Mouse (Mus musculus): ENCODE measurements around the gene Car11.
"Not testable (repeated sequence)": the region's sequence is repeated elsewhere in the genome, so short reads cannot be mapped to it uniquely, and the experiment has no call there.

Gene Car11

DNA sequence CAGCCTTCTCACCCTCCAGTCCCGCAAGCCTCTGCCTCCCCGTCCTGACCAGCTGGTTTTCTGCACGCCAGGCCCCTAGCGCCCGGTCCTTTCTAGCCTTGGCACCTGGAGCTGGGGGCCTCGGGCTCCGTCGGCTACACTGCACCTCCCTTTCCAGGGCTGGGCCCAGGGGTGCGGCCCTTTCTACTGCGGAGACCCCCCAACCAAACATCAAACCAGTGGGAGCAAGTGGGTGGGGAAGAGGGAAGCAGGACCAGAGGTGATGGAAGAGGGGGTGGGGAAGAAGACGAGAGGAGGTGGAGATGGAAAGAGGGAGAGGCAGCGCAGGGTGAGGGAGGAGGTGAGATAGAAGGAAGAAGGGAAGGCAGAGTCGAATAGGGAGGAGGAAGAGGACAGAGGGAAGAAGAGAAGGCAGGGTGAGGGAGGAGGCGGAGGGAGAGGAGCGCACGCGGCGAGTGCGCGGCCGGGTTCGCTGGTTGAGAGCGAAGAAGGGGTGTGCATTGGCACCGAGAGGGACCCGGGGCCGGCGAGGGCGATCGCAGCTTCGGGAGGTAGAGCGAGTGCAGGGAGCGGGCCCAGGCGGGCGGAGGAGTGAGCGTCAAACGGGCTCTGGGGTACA, at the start of gene Car11:
Car11 (plus strand) TSS at position 321 of the 619 bp plus-strand sequence.
- no peak for DNase-seq (ENCODE audit: low spot score in 2 of 2)

DNA sequence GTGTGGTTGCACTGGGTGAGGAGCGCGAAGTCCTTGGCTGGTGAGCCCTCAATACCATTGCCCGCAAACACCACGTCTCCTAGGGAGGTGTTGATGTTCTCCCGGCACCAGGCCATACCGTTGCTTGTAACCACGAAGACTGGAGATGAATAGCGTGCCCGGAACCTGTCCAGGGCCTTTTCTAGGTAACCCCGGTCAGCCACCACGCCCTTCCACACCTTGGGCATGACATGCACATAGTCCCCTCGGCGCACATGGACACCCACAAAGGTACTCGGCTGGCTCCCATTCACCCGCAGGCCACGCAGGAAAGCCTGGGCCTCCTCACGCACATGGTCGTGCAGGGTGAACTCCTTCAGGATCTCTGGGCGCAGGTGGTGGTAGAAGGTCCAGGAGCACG, 49.2 kb upstream of the Car11 start:
- not testable (repeated sequence) for DNase-seq (ENCODE audit: low spot score in 2 of 2)

DNA sequence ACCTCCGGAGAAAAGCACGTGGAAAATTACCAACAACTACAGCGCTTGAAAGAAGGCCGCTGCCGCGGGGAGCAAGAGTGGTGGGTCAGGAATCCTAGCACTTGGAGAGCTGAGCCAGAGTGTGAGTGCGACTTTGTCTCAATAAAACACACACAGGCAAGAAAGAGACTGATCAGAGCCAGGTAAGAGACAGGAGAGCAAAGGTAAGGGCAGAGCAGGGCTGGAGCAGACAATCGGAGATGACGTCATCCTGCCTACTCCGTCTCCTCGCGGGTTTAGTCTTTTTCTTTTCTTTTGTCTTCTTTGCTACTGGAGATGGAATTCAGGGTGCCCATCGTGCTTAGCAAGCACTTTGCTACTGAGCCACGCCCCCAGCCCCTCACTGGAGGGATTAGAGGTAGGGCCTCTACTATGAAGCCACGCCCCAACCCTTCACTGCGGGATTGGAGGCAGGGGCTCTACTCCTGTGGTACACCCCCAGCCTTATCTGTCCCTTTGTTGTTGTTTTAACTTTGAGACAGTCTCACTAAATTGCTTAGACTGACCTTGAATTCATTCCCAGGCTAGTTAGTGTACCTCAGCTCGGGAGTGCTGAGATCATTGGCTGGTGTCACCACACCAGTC, 45.1 kb upstream of the Car11 start:
- DNase-seq (ENCODE audit: low spot score in 2 of 2): no peak

DNA sequence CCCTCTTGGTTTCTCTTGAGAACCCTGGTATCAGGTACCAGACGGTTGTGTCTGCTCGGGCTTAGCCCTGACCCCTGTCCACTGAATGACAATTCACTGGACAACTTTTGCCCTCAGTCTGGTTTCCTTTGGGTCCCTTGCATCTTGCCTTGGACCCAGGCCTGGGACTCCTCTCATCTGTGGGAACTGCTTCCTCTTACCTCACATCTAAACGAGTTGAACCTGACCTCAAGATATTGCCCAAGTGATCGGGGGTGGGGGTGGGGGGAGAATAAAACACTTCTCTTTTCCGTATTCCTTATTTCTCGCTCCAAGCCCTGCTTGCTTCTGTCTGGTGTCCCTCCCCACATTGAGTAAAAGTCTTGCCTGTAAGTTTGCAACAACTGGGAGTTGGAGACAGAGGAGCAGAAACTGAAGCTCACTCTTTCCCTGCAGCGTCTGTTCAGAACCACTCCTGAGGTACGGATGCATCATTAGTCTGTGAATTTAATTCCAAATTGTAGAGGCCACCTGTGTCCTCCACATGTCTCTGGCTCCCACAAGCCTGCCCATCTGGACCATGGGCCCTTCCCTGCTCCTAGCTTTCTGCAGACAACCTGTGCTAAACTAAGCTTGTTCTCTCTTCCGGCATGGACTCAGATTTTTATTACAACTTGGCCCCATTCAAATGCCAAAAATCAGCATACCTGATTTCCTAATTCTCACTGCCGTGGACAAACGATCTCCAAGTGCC, 38.7 kb upstream of the Car11 start:
- DNase-seq (ENCODE audit: low spot score in 2 of 2): no peak

DNA sequence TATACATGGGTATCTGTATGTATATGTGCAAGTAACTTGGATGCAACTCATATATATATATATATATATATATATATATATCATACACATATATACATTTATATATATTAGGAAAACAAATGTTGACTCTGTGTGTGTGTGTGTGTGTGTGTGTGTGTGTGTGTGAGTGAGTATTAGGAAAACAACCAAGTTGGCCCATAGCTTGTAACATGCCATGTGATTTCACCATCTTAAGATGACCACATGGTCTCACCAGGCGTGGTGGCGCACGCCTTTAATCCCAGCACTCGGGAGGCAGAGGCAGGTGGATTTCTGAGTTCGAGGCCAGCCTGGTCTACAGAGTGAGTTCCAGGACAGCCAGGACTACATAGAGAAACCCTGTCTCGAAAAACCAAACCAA, 37.9 kb upstream of the Car11 start:
- not testable (repeated sequence) for DNase-seq (ENCODE audit: low spot score in 2 of 2)

DNA sequence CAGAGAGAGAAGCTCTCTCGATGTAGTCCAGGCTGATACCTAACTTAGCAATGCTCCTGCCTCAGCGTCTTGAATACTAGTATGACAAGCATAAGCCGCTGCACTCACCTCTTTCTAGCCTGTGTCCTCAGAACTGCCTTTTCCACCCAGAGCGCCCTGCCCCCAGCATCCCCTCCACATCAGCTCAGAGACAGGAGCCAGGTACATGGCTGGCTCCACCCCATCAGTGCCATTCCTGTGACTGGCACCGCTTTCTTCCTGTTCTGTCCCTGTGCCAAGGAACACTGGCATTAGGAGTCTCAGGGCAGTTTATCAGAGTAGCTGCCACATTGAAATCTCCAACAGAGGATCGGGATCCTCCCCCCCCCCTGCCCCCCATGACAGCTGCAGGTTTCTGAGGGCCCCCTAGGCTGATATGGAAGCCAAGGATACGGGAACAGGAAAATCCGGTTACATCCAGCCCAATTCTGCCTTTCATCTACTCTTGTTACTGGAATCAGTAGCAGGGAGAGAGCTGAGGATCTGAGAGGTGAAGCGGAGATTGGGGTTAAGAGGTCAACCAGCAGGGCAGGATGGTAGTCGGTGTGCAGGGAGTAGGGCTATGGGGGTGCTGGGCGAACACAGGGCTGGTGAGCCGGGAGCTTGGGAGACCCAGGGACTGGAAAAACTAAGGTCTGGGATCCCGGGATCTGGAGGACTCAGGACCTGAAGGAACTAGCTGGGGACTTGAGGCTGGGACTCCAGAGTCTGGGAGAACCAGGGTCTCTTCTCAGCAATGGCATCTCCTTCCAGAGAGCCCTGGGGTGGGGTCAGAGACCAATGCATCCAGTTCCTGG, 34.1 kb upstream of the Car11 start:
- DNase-seq (ENCODE audit: low spot score in 2 of 2): no peak

DNA sequence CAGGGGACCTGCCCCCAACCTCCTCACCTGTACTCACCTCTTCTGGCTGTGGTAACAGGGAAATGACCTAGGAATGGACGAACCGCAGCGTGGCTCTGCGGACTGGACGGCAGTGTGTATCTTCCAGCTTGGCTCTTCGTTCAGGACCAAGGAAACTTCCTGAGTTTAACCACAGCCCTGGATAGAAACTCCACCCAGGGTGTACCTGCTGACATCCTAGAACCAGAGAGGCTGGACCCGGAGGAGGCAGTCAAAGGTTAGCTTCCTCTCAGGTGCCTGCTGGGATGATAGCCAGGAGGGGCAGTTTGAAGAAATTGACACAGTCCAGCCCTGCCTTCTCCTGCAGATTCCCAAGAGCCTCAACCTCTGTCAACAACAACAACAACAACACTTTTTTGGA, 33.5 kb upstream of the Car11 start, which contains the start of gene Fut2:
Fut2 (minus strand) TSS at position 234 of the 400 bp plus-strand sequence.
- DNase-seq (ENCODE audit: low spot score in 2 of 2): no peak

DNA sequence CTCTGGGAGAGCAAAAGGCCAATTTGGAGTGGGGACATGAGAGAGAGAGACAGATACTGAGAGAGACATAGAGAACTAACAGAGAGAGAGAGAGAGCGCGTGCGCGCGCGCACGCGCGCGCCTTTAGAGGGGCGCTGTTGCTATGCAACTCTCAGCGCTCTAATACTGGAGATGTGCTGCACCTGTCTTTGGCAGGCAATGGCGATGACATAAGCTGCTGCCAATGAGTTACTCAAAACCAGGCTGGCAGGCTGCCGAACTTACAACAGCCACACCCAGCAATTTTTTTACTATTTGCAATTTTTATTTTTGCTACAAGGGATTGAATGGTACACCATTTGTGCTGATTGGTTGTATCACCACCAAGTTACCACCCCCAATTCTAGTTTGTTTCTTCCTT, 31.9 kb upstream of the Car11 start:
- no peak for DNase-seq (ENCODE audit: low spot score in 2 of 2)

DNA sequence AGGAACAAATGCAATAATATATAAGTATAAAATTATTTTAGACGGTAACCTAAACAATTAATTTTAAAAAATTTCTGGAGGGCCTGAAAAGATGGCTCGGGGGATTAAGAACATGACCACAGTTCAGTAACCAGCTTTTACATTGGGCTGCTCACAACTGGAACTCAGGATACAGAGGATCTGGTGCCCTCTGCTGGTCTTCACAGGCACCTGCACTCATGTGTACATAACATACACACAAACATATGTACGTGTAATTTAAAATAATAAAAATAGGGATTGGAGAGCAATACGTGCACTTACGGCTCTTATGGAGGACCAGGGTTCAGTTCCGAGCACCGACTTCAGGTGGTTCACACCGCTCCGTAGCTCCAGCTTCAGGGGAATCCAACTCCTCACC, 30.7 kb upstream of the Car11 start:
- DNase-seq (ENCODE audit: low spot score in 2 of 2): no peak

DNA sequence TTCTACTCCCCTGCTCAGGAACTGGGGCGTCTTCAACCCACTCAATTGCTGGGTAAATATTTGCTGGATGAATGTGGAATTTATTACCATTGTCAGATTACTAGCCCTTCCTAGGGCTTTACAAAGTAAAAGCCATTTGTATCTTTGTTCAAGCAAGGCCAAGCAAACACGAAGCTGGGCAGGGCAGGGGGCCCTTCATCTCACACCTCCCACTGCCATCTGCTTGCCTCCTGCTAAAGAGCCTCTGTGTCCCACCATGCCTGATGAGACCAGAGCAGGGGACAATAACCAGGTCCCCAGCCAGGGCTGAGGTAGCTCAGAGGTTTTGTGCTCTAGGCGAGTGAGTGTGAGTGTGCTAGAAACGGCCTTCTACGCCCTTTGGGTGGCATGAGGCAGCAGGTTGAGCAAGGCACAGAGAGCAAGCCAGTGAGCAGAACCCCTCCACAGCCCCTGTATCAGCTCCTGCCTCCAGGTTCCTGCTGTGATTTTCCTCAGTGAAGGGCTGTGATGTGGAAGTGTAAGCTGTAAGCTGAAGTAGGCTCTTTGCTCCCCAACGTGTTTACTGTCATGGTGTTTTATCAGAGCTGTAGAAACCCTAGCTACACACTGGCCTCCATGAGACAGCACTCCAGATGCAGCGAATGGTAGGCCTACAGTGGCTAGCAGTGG, 21.9 kb upstream of the Car11 start:
- no peak for DNase-seq (ENCODE audit: low spot score in 2 of 2)

DNA sequence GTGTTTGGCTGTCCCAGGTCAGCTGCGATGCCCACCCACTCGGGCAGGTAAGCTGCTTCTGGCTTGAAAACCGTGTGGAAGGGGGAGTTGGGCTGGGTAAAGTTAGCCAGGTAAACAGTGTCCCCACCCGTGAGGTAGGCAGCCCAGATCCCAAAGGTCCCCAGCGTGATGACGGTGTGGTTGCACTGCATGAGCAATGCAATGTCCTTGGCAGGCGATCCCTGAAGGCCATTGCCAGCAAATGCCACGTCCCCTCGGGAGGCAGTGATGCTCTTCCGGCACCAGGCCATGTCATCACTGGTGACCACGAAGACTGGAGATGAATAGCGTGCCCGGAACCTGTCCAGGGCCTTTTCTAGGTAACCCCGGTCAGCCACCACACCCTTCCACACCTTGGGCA, 21.1 kb upstream of the Car11 start:
- no peak for DNase-seq (ENCODE audit: low spot score in 2 of 2)

DNA sequence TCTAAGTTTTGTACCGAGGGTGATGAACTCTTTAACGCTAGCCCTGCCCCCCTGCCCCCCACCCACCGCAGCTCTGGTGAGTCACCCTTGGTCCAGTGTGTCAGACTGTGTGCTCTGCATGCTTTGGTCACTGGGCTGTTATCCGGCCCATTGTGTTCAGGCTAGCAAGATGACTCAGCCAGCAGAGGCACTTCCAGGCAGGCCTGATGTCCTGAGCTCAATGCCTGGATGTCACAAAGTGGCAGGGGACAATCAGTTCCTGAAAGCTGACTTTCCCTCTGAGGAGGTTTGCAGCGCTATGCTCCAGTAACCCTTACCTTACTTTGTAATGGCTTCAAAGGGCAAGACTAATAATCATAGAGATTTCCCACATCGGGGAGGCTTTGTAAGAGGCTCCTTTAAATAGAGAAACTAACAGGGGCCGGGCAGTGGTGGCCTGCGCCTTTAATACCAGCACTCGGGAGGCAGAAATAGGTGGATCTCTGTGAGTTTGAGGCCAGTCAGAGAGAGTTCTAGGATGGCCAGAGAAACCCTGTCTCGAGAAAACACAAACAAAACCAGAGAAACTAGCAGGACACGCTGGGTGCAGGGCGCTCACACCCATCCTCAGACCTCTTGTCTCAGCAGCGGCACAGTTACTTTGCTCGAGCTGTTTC, 19.5 kb upstream of the Car11 start:
- DNase-seq (ENCODE audit: low spot score in 2 of 2): no peak

DNA sequence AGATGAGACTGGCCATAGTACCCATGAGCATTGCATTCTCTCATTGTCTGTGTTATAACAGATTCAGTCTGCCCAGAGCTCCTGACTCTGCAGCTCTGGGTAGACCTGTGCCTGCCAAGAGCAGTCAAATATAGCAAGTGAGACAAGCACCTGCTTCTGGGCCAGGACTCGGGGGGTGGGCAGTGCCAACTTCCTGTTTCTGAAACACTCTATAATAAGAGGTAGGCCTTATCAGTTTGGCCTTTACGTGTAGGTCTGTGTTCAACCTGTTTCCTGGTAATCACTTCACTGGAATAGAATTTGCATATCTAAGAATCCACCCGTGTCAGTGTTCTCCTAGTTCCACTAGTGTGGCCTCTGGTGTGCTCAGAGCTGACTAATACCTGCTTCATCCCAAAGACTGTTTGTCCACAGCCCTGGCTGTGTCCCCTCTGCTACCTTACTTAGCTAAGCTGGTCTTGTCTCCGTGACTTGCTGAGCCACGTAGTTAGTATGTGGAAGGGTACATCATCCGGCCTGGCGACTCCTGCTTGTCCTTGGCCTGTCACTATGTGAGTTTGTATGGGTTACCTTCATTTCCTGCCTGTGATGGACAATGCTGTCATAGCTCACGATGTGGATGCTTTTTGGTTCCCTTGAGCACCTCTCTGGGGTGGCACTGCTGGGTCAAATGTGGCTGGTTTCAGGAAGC, 18.5 kb upstream of the Car11 start:
- DNase-seq (ENCODE audit: low spot score in 2 of 2): no peak

DNA sequence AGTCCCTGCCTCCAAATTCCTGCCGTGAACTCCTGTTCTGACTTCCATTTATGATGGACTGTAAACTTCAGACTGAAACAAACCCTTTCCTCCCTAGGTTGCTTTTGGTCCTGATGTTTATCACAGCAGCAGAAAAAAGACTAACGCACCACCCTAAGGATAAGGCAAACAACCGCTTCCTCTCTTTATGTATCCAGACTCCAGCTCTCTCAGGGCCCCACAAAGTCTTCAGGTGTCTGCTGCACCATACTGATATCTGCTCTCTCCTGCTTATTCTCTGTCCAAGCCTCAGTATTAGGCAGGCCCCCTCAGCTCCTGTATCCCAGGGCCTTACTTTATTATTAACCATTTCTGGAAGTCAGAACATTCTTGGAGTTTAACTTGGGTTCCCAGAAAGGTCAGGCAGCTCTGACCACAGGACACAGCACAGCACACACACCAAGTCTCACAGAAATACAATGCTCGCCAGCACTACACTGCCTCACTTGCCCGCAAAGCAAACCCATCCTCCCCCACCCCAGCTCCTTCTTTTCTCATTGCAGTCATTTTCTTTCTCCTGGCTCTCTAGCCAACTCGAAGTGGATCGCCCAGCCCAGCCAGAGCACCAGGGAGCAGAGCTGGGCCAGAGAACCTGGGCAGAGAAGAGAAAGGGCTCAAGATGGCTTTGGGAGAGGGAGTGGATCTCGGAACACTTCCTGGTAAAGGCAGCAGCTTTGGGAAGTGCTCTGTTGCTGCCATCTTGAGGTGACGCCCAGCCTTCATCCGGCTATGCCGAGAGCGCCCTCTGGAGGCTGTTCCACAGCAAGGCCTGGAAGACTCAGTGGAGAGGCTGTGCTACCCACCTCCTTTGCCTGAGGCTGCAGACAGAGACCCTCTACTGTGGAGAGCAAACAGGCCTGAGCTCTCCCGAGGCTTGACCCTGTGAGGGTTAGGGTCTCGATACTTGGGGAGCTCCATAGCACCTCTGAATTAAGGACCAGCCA, 17.2 kb upstream of the Car11 start:
- DNase-seq (ENCODE audit: low spot score in 2 of 2): peak; percentile 65 to 76

DNA sequence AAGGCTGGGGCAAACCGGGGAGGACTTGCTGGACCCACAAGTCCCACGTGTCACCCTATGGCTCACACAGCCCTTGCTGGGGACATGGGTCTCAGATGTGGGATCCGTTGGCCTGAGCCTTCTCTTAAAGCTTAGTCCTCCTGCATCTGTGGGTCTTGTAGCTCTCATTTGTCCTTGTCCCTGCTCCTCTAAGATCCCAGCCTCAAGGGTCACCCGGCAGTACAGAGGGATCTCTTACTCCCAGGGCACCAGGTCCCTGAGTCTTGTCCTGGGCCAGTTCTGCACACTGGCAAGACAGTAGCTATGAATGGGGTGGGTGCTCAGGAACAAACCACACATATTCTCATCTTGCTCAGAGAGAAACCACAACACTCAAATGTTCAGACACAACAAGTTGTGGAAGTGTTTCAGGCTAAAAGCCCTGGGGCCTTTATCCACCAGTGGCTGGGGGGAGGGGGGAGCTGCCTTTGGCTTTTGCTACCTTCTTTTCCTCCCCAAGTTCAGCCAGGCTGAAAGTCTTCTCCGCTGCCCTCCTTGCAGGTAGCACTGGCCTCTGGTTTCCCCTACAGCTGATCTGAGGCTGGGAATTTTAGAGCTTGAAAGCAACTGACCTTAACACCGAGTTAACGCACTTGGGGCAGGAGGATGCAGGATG, 16.1 kb upstream of the Car11 start, which contains the start of gene Ntn5:
Ntn5 (plus strand) TSS at position 627 of the 655 bp plus-strand sequence.
- DNase-seq (ENCODE audit: low spot score in 2 of 2): no peak

DNA sequence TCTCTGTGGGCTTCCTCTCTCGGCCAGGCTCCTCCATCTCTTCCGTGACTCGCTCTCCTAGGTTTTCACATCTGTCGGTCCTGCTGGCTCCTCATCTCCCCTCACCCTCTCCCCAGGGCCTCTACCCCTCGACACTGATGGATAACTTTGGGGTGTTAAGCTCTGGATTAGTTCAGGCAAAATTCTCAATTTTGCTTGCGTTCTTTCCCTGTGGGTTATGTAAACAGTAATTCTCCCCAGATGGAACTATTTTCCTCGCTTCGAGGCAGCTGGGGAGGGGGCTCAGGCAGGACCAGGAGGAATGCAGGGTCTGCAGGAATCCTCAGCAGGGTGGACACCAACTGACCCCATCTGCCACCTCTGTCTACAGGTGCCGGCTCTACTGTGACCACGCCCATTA, 13.8 kb upstream of the Car11 start:
- no peak for DNase-seq (ENCODE audit: low spot score in 2 of 2)

DNA sequence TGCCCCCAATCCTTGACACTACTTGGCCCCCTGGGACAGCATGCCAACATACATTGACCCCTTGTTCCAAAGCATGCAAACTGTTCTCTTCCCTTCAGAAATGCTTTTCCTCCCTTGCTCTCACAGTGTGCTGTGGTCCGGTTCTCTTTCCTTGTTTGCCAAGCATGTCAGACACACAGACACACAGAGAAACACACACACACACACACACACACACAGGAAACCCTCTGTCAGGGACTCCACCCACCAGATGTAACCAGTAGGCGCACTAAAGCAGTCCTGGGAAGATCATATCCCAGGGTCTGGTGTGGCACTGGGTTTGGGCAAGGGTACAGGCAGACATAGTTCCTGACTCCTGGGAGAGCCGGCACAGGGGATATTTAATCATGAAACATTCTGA, 12.8 kb upstream of the Car11 start:
- DNase-seq (ENCODE audit: low spot score in 2 of 2): no peak

DNA sequence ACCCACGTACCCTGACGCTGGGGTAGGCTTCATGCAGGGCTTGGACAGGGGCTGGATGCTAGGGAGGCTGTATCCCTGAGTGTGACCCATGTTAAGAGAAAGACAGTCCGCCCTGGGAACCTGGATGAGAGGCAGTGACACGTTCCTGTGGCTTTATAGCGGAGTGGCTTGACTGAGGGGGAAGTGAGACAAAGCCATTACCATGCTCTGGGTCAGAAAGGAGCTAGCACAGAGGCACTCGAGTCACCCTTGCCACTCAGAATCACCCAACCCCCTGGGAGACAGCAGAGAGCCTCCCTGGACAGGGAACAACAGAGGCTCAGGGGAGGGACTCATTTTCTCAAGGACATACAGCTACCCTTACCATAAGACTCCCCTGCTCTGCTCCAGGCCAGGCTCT, 10.5 kb upstream of the Car11 start:
- no peak for DNase-seq (ENCODE audit: low spot score in 2 of 2)

DNA sequence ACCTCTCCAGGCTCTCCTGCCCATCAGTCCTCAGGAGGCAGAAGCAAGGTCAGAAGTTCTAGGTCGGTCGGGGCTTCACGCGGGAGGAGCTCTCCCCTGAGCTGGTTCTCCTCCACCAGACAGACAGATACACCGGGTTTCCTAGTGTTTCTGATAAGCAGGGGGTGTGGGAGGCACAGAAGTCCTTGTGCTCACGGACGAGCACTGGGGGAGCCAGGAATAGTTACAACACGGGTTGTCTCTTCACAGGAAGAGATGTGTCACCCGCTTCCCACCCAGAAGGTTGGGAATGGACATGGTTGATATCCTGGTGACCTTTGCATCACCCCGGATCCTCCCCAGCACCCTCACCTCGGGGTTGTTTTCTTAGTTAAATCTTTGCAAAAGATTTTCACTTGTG, 9.8 kb upstream of the Car11 start:
- DNase-seq (ENCODE audit: low spot score in 2 of 2): no peak
